Comparison of ENCODE assay signal across 8 mouse cellular contexts in genomic region chr12:41483593-41484451, GRCm38 (mm10). TPM values are rescaled to one million over a fixed set of nuclear protein-coding genes. Genes with fewer than 3 reads are reported as not detected.
DNase-seq lines count a peak whose midpoint lies in the region; ATAC-seq and TF ChIP-seq lines count a peak whose summit lies in the region.

No protein-coding gene starts in this region.

- peak; percentile 40 to 86 for DNase-seq in adrenal gland, adult (ENCODE audit: inconsistent age in 2 of 2, low spot score in 1 of 2)
- no peak for DNase-seq in adrenal gland, postnatal 4 days (ENCODE audit: low spot score in 2 of 2)
- DNase-seq in thymus, adult 2 months: no peak
- DNase-seq in thymus, postnatal 0 days (ENCODE audit: low spot score): no peak
- DNase-seq in right cerebral cortex, postnatal 10 days (ENCODE audit: low spot score in 2 of 2): peak; percentile 33 to 38
- no peak for DNase-seq in urinary bladder, postnatal 4 days (ENCODE audit: low spot score in 2 of 2)

- no peak for ATAC-seq in hindbrain, embryonic 12.5 days (ENCODE audit: low FRiP score)
- no peak for ATAC-seq in limb, embryonic 15.5 days (ENCODE audit: insufficient number of reproducible peaks, low FRiP score, low TSS enrichment, low read depth)

- no peaks in the 10 kb centered on the region for H3K36me3 ChIP-seq in thymus, adult 2 months (ENCODE audit: control insufficient read depth, insufficient read depth, low read length)
- no peaks in the 10 kb centered on the region for H3K36me3 ChIP-seq in hindbrain, embryonic 12.5 days
- no peaks in the 10 kb centered on the region for H3K36me3 ChIP-seq in limb, embryonic 15.5 days

- no peak for TF ChIP-seq POLR2A in thymus, adult 2 months (IDR thresholded peaks at IDR 0.05; ENCODE audit: control insufficient read depth, extremely low read depth, insufficient read depth, low read length, poor library complexity)

- 0 out of 2 replicates have a peak, but pooled peaks cover 4% of the 10 kb centered on the region for H3K4me1 ChIP-seq in thymus, adult 2 months (replicated peaks; ENCODE audit: control insufficient read depth, insufficient read depth, low read length)
- peaks cover 13% of the 10 kb centered on the region for H3K4me1 ChIP-seq in hindbrain, embryonic 12.5 days
- peaks cover 12% of the 10 kb centered on the region for H3K4me1 ChIP-seq in limb, embryonic 15.5 days

- 6% methylated on average over 23 of the region's 23 CpGs for WGBS in thymus, adult 2 months
- WGBS in hindbrain, embryonic 12.5 days: 29% methylated on average over 23 of the region's 23 CpGs
- WGBS in limb, embryonic 15.5 days: 17% methylated on average over 23 of the region's 23 CpGs

- peak overlapping the region; percentile 65 for H3K9ac ChIP-seq in hindbrain, embryonic 12.5 days
- peak overlapping the region; percentile 20; the same call in 1 of the 2 replicates for H3K9ac ChIP-seq in limb, embryonic 15.5 days

- no peak overlapping the region for H3K27ac ChIP-seq in thymus, adult 2 months (ENCODE audit: control insufficient read depth, insufficient read depth, low read length)
- H3K27ac ChIP-seq in hindbrain, embryonic 12.5 days: peak overlapping the region; percentile 89
- H3K27ac ChIP-seq in limb, embryonic 15.5 days: no peak overlapping the region

- no peaks in the 10 kb centered on the region for H3K27me3 ChIP-seq in thymus, adult 2 months (ENCODE audit: control insufficient read depth, insufficient read depth, low read length)
- no peaks in the 10 kb centered on the region for H3K27me3 ChIP-seq in hindbrain, embryonic 12.5 days
- no peaks in the 10 kb centered on the region for H3K27me3 ChIP-seq in limb, embryonic 15.5 days

- TF ChIP-seq CTCF in thymus, adult 2 months (IDR thresholded peaks at IDR 0.05; ENCODE audit: borderline replicate concordance, control insufficient read depth, extremely low read depth, insufficient read depth, low read length, poor library complexity): no peak

- peak overlapping the region; percentile 56 for H3K4me2 ChIP-seq in hindbrain, embryonic 12.5 days (replicated peaks)
- peak overlapping the region; percentile 49 for H3K4me2 ChIP-seq in limb, embryonic 15.5 days

- peak overlapping the region; percentile 7; the same call in 1 of the 2 replicates for H3K4me3 ChIP-seq in thymus, adult 2 months (ENCODE audit: control insufficient read depth, insufficient read depth, low read length)
- H3K4me3 ChIP-seq in hindbrain, embryonic 12.5 days: peak overlapping the region; percentile 45
- H3K4me3 ChIP-seq in limb, embryonic 15.5 days: peak overlapping the region; percentile 45

- no peaks in the 10 kb centered on the region for H3K9me3 ChIP-seq in hindbrain, embryonic 12.5 days (replicated peaks)
- no peaks in the 10 kb centered on the region for H3K9me3 ChIP-seq in limb, embryonic 15.5 days

RNA-seq across cellular contexts. Expression of gene Lrrn3, which starts 2.4 kb away (rescaled TPM):
- 10 to 100 TPM; 33.0 to 38.5 TPM for total RNA-seq in adrenal gland, postnatal 4 days (2021)
- polyA plus RNA-seq in thymus, adult 2 months (2012; rRNA removed): 0.26 TPM in 2 replicates
- 0.51 and 0.55 TPM in 2 replicates for polyA plus RNA-seq in thymus, postnatal 0 days (2015; fragmentation: Nextera tagmentation; extraction: Ambion mirVana)
- polyA plus RNA-seq in hindbrain, embryonic 12.5 days (2016; fragmentation: Nextera tagmentation; extraction: Ambion mirVana): 58.5 and 68.8 TPM in 2 replicates
- 7.7 and 9.2 TPM in 2 replicates for polyA plus RNA-seq in limb, embryonic 15.5 days (2015; fragmentation: Nextera tagmentation; extraction: Ambion mirVana)

Comparison
In these comparisons a context has a peak if more than half of its experiments do, and no peak if none do; other contexts are left out.
1. DNase-seq: peak in adrenal gland, adult (2 of 2) and right cerebral cortex, postnatal 10 days (2 of 2); none in adrenal gland, postnatal 4 days (0 of 2), thymus, adult 2 months (single experiment), thymus, postnatal 0 days (single experiment) and urinary bladder, postnatal 4 days (0 of 2).
2. Peak in every context shown above with its lines, with median percentiles within 50 percentile points of each other: H3K4me3 ChIP-seq.